Mouse (Mus musculus): ENCODE measurements around the gene Efcab11. TPM values are rescaled to one million over a fixed set of nuclear protein-coding genes. Genes with fewer than 3 reads are reported as not detected.

The Efcab11 gene
- total and polyA plus RNA-seq, 3 experiments, result 2.5 to 3.5 TPM; not detected in 1

DNA sequence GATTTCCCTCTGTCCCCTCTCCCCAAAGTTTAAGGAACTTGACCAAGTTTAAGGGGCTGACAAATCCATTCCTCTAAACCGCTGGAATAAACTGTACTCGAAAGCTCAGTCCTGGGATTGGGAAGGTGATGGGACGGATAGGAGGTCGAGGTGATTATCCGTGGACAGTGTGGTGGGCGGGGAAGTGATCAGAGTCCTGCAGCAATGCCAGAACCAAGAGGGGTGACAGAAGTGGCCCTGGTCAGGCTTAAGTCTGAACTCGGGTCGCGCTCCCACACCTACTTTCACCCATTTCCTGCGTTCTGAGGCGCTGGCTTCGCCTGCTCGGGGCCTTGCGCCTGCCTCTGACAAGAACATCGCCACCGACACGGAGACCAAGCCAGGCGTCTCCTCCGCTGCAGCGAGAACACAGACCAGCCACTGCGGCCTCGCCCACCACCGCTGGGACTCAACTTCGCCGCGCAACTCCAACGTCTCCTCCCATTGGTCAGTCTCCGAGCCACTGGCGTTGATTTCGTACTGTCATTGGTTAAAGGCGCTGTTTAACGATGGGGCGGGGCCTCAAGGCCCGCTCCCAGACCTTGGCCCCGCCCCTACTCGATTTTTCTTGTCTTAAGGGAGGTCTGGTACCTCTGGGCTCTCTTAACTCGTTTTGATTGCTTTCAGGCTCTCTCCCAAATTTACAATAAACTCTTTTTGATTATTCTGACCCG is 1.1 kb downstream of the Efcab11 start (continued):
- TF ChIP-seq ELF1 (IDR thresholded peaks at IDR 0.05; ENCODE audit: low read depth, low read length) (peak; percentile 62; the same call in 1 of the 2 replicates), POLR2AphosphoS2 (IDR thresholded peaks at IDR 0.05; ENCODE audit: low read length) (peak; percentile 53), SIN3A (IDR thresholded peaks at IDR 0.05; ENCODE audit: low read length) (peak; percentile 91), ZKSCAN1 (IDR thresholded peaks at IDR 0.05; ENCODE audit: low read depth, low read length) (no peak), EP300 (IDR thresholded peaks at IDR 0.05; ENCODE audit: low read depth in 1 of 2, low read length in 2 of 2) (0 out of 4 replicates have a peak, but pooled peaks of 1 of the 2 experiments have one; percentile 14), E2F4 (IDR thresholded peaks at IDR 0.05; ENCODE audit: borderline replicate concordance, low read depth, low read length) (no peak), RAD21 (IDR thresholded peaks at IDR 0.05; ENCODE audit: low read depth, low read length) (no peak), ZC3H11A (IDR thresholded peaks at IDR 0.05; ENCODE audit: low read depth, low read length) (no peak), USF2 (IDR thresholded peaks at IDR 0.05; ENCODE audit: borderline replicate concordance in 1 of 2, insufficient read depth in 1 of 2, low read depth in 1 of 2, low read length in 2 of 2) (no peak), KAT2A (conservative IDR thresholded peaks at IDR 0.05; ENCODE audit: low read depth, low read length) (peak; percentile 60; the same call in 1 of the 2 replicates)

GRCm38 (mm10) chr12:99874609-99875008 is 9.6 kb downstream of the Efcab11 start:
- Histone ChIP-seq H3K27me3 (ENCODE audit: control insufficient read depth in 1 of 2, insufficient read depth in 2 of 2, low read length in 2 of 2) (no peaks in the 10 kb centered on the region), H3K79me2 (ENCODE audit: control insufficient read depth, insufficient read depth, low read length, poor library complexity) (no peaks in the 10 kb centered on the region), H3K4me1 (ENCODE audit: control insufficient read depth in 1 of 2, insufficient read depth in 2 of 2, low read length in 2 of 2) (peaks cover 11% of the 10 kb centered on the region in 2 experiments), H3K9me3 (replicated peaks; ENCODE audit: insufficient read depth, low read length) (no peaks in the 10 kb centered on the region), H3K36me3 (ENCODE audit: control insufficient read depth in 1 of 2, insufficient read depth in 2 of 2, low read length in 2 of 2) (peaks cover 0 to 3% of the 10 kb centered on the region in 2 experiments; a peak in 2 of 4 replicates), H3K27ac (ENCODE audit: control insufficient read depth, low read depth, low read length) (no peak overlapping the region), H3K4me3 (ENCODE audit: control insufficient read depth in 1 of 2, insufficient read depth in 1 of 2, low read depth in 2 of 2, low read length in 2 of 2) (no peak overlapping the region), H3K9ac (ENCODE audit: control insufficient read depth, low read depth, low read length, poor library complexity, severe bottlenecking) (no peak overlapping the region)
- DNase-seq (ENCODE audit: low read depth, low spot score), result peak; percentile 67
- TF ChIP-seq UBTF (IDR thresholded peaks at IDR 0.05; ENCODE audit: borderline replicate concordance, insufficient read depth, low read depth, low read length), result no peak
- TF ChIP-seq ZKSCAN1 (IDR thresholded peaks at IDR 0.05; ENCODE audit: low read depth, low read length), result no peak
- TF ChIP-seq POLR2A (IDR thresholded peaks at IDR 0.05; ENCODE audit: control insufficient read depth in 1 of 2, insufficient read depth in 1 of 2, low read depth in 1 of 2, low read length in 2 of 2, poor library complexity in 1 of 2), result no peak
- no peak for TF ChIP-seq ZMIZ1 (IDR thresholded peaks at IDR 0.05; ENCODE audit: low read depth, low read length)
- peak; percentile 29; the same call in 1 of the 2 replicates for TF ChIP-seq ETS1 (IDR thresholded peaks at IDR 0.05; ENCODE audit: low read depth, low read length)
- no peak for TF ChIP-seq NELFE (IDR thresholded peaks at IDR 0.05; ENCODE audit: low read depth, low read length)
- TF ChIP-seq TBP (IDR thresholded peaks at IDR 0.05; ENCODE audit: low read depth, low read length), result no peak
- no peak for TF ChIP-seq ELF1 (IDR thresholded peaks at IDR 0.05; ENCODE audit: low read depth, low read length)
- no peak; the same call in 1 of the 2 replicates for TF ChIP-seq KAT2A (conservative IDR thresholded peaks at IDR 0.05; ENCODE audit: low read depth, low read length)
- TF ChIP-seq GABPA (IDR thresholded peaks at IDR 0.05; ENCODE audit: low read depth, low read length), result no peak
- no peak for TF ChIP-seq MEF2A (IDR thresholded peaks at IDR 0.05; ENCODE audit: extremely low read depth, insufficient replicate concordance, low read depth, low read length, poor library complexity, severe bottlenecking)
- no peak for TF ChIP-seq RAD21 (IDR thresholded peaks at IDR 0.05; ENCODE audit: low read depth, low read length)
- TF ChIP-seq ZC3H11A (IDR thresholded peaks at IDR 0.05; ENCODE audit: low read depth, low read length), result no peak
- no peak for TF ChIP-seq RCOR1 (IDR thresholded peaks at IDR 0.05; ENCODE audit: low read depth, low read length)
- TF ChIP-seq JUND (IDR thresholded peaks at IDR 0.05; ENCODE audit: low read depth, low read length), result no peak
- TF ChIP-seq BHLHE40 (IDR thresholded peaks at IDR 0.05; ENCODE audit: borderline replicate concordance, low read depth, low read length), result no peak
- TF ChIP-seq GATA1 (IDR thresholded peaks at IDR 0.05; ENCODE audit: low read depth, low read length), result no peak
- TF ChIP-seq EP300 (IDR thresholded peaks at IDR 0.05; ENCODE audit: low read depth in 1 of 2, low read length in 2 of 2), result peak in 1 of 2 experiments; percentile 46; a peak in 1 of 4 replicates
- no peak for TF ChIP-seq CHD1 (IDR thresholded peaks at IDR 0.05; ENCODE audit: low read depth, low read length)
- TF ChIP-seq HCFC1 (IDR thresholded peaks at IDR 0.05; ENCODE audit: low read depth, low read length), result no peak
- TF ChIP-seq POLR2AphosphoS5 (IDR thresholded peaks at IDR 0.05; ENCODE audit: borderline replicate concordance, low read depth, low read length), result no peak
- TF ChIP-seq SMC3 (IDR thresholded peaks at IDR 0.05; ENCODE audit: low read depth, low read length), result no peak
- TF ChIP-seq MAZ (IDR thresholded peaks at IDR 0.05; ENCODE audit: low read depth, low read length), result no peak
- TF ChIP-seq ZNF384 (IDR thresholded peaks at IDR 0.05; ENCODE audit: low read depth, low read length), result no peak
- TF ChIP-seq MAX (IDR thresholded peaks at IDR 0.05; ENCODE audit: low read length), result no peak
- no peak for TF ChIP-seq MAFK (IDR thresholded peaks at IDR 0.05; ENCODE audit: borderline replicate concordance, low read depth, low read length)
- 0 out of 2 replicates have a peak, but pooled peaks have one; percentile 41 for TF ChIP-seq MYC (IDR thresholded peaks at IDR 0.05; ENCODE audit: low read depth, low read length)
- no peak for TF ChIP-seq USF2 (IDR thresholded peaks at IDR 0.05; ENCODE audit: borderline replicate concordance in 1 of 2, insufficient read depth in 1 of 2, low read depth in 1 of 2, low read length in 2 of 2)
